Mouse (Mus musculus) right cerebral cortex, adult 2 months (tissue): ENCODE results near the gene 1700040F15Rik.
"Not testable (repeated sequence)": the region's sequence is repeated elsewhere in the genome, so short reads cannot be mapped to it uniquely, and the experiment has no call there.

ENCODE experiments used
- DNase-seq, 2 experiments: peaks; one replicate each; pipeline ENCODE4 v3.0.0; 2021 to 2022; ENCODE audit warnings: low spot score in 2 of 2

1700040F15Rik gene

DNA sequence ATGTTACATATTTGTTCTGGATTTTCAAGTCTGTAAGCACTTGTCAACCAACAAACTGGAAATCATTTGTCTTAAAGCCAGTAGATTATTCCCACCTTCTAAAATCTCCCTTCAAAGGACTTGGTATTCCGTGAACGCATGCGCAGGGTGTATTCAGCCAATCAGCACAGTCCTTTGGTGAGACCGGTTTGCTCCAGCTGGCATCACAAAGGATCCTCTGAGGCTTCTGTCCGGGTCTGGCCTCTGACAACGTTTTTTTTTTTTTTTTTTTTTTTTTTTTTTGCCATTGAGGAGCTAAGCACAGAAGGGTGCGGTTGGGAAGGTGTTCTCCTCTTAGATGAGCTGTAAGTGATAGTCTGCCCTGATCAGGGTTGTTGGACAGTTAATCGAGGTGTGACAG lies at the start of gene 1700040F15Rik:
Gene 1700040F15Rik, plus strand, starts transcription at position 301 of the 400 bp plus-strand sequence.
- DNase-seq, result not testable (repeated sequence)
